Mouse (Mus musculus) stomach, postnatal 0 days (tissue): Measurements from ENCODE around the gene Ddi2.

Experiments
- CTCF ChIP-seq: IDR thresholded peaks from 2 replicates; pipeline ENCODE4 v1.5.1; 2016; ENCODE audit warnings: antibody characterized with exemption, low read depth, mild to moderate bottlenecking, moderate library complexity
- EP300 ChIP-seq: optimal IDR thresholded peaks from 2 replicates; pipeline ENCODE3; 2016; ENCODE audit warnings: antibody characterized with exemption

GRCm38 (mm10) chr4:141641961-141642811, 81.0 kb downstream of the Ddi2 start:
- TF ChIP-seq EP300 (no peak), CTCF (no peak)
